Mouse (Mus musculus) stomach, embryonic 15.5 days (tissue): Measurements from ENCODE around the gene Atg4c. TPM values are rescaled to one million over a fixed set of nuclear protein-coding genes. Genes with fewer than 3 reads are reported as not detected.

Source experiments
- ATAC-seq: fragments of 200-750 bp; cut with Nextera tagmentation; 2 replicates; pipeline ENCODE4 v1.8.0; 2017; ENCODE audit warnings: low read depth, moderate number of reproducible peaks, moderate TSS enrichment; ENCODE audit not compliant: insufficient read depth, low FRiP score
- H3K27ac ChIP-seq: fragments of 300-500 bp; sonication (generic); 2 replicates; pipeline ENCODE4 v1.5.1; 2015; ENCODE audit warnings: mild to moderate bottlenecking, inconsistent platforms
- H3K27me3 ChIP-seq: fragments of 300-500 bp; sonication (generic); replicated peaks from 2 replicates; pipeline ENCODE4 v1.6.1; 2015; ENCODE audit warnings: inconsistent platforms
- H3K36me3 ChIP-seq: fragments of 300-500 bp; sonication (generic); 2 replicates; pipeline ENCODE4 v1.6.1; 2015; ENCODE audit warnings: inconsistent platforms
- H3K4me1 ChIP-seq: fragments of 300-500 bp; sonication (generic); 2 replicates; pipeline ENCODE4 v1.6.1; 2015; ENCODE audit warnings: inconsistent platforms
- H3K4me2 ChIP-seq: fragments of 300-500 bp; sonication (generic); 2 replicates; pipeline ENCODE4 v1.6.1; 2015; ENCODE audit warnings: mild to moderate bottlenecking, inconsistent platforms
- H3K4me3 ChIP-seq: fragments of 300-500 bp; sonication (generic); replicated peaks from 2 replicates; pipeline ENCODE4 v1.5.1; 2015; ENCODE audit warnings: inconsistent platforms
- H3K9ac ChIP-seq: fragments of 300-500 bp; sonication (generic); 2 replicates; pipeline ENCODE4 v1.6.1; 2015; ENCODE audit warnings: inconsistent platforms
- H3K9me3 ChIP-seq: fragments of 300-500 bp; sonication (generic); 2 replicates; pipeline ENCODE4 v1.6.1; 2016; ENCODE audit warnings: inconsistent platforms
- WGBS: fragments of 180-500 bp; shearing (Covaris S2); methylation state at CpG from one replicate; pipeline ENCODE4 v1.1.7; 2015; 5-methylcytosine and 5-hydroxymethylcytosine counted together
- polyA plus RNA-seq: library from polyadenylated mRNA; unstranded; fragments of >200 nt; fragmentation: Nextera tagmentation; extraction: Ambion mirVana; gene quantifications from 2 replicates; pipeline ENCODE4 v1.2.1, GENCODE M21; 2015

Gene Atg4c
- polyA plus RNA-seq, 1 experiment from 2014 or later = 12.5 TPM

DNA sequence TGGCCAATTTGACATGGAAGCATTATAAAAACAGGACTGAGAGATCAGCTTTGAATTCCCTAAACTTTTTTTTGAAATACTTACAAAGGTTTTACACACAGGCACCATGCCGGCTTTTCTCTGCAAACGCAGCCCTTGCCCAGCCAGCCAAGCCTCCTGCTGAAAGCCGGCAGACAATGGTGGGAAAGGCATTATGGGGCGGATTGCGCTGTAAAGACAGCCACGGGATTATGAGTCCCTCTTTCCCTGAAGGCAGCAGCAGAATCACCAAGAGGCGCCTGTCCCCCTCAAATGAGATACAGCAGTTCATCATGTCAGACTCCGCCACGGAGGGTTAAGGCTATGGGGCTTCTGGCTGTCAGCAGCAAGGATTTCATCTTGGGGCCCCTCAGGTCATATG is 79.1 kb downstream of the Atg4c start:
- H3K9me3 ChIP-seq = no peaks in the 10 kb centered on the region
- no peaks in the 10 kb centered on the region for H3K36me3 ChIP-seq
- WGBS = 72% methylated on average over 9 of the region's 9 CpGs
- H3K4me2 ChIP-seq = no peak overlapping the region
- no peaks in the 10 kb centered on the region for H3K4me1 ChIP-seq
- no peak overlapping the region for H3K9ac ChIP-seq
- no peaks in the 10 kb centered on the region for H3K27me3 ChIP-seq
- no peak for ATAC-seq
- no peak overlapping the region for H3K4me3 ChIP-seq
- H3K27ac ChIP-seq = no peak overlapping the region

DNA sequence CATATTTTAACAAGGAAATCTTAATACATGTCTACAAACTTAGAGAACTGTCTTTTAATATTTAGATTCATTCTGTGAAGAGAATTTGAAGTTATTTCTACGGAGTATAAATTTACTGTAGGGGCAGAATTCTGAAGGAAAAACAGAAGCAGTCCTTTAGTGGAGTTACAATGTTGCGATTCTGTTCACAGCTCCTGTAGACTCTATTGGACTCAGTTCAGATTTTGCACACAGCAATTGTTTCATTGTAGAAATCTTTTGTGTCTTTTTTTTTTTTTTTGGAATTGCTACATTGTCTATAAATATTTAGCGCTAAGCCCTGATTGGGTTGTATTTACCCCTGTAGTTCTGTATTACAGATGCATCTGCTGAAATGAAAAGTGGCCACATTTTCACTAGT is 79.7 kb downstream of the Atg4c start:
- ATAC-seq = no peak
- Histone ChIP-seq H3K27me3 (no peaks in the 10 kb centered on the region), H3K4me1 (no peaks in the 10 kb centered on the region), H3K9ac (no peak overlapping the region), H3K36me3 (no peaks in the 10 kb centered on the region), H3K27ac (no peak overlapping the region), H3K4me2 (no peak overlapping the region), H3K4me3 (no peak overlapping the region), H3K9me3 (no peaks in the 10 kb centered on the region)
- WGBS = 92% methylated on average over 3 of the region's 3 CpGs

GRCm38 (mm10) chr4:99273979-99274378 is 80.2 kb downstream of the Atg4c start:
- H3K27me3 ChIP-seq = no peaks in the 10 kb centered on the region

GRCm38 (mm10) chr4:99278876-99279275 is 85.1 kb downstream of the Atg4c start:
- Histone ChIP-seq H3K4me1 (no peaks in the 10 kb centered on the region), H3K9ac (no peak overlapping the region), H3K4me3 (no peak overlapping the region), H3K27ac (no peak overlapping the region), H3K4me2 (no peak overlapping the region), H3K27me3 (no peaks in the 10 kb centered on the region), H3K36me3 (no peaks in the 10 kb centered on the region), H3K9me3 (no peaks in the 10 kb centered on the region)
- ATAC-seq = no peak
- WGBS = 73% methylated on average over 7 of the region's 7 CpGs

More at GRCm38 (mm10) chr4:99273979-99274378, 80.2 kb downstream of the Atg4c start:
- Histone ChIP-seq H3K4me2 (no peak overlapping the region), H3K4me1 (no peaks in the 10 kb centered on the region), H3K9ac (no peak overlapping the region), H3K27ac (no peak overlapping the region), H3K9me3 (no peaks in the 10 kb centered on the region), H3K4me3 (no peak overlapping the region), H3K36me3 (no peaks in the 10 kb centered on the region)
- ATAC-seq = no peak
- 72% methylated on average over 7 of the region's 7 CpGs for WGBS

- Histone ChIP-seq H3K4me2 (no peak overlapping the region), H3K9ac (no peak overlapping the region), H3K36me3 (no peaks in the 10 kb centered on the region), H3K9me3 (no peaks in the 10 kb centered on the region), H3K4me1 (no peaks in the 10 kb centered on the region), H3K27me3 (no peaks in the 10 kb centered on the region), H3K4me3 (no peak overlapping the region), H3K27ac (no peak overlapping the region)
- 81% methylated on average over 7 of the region's 7 CpGs for WGBS
- no peak for ATAC-seq
Measured at GRCm38 (mm10) chr4:99281711-99282110, 88.0 kb downstream of the Atg4c start.

DNA sequence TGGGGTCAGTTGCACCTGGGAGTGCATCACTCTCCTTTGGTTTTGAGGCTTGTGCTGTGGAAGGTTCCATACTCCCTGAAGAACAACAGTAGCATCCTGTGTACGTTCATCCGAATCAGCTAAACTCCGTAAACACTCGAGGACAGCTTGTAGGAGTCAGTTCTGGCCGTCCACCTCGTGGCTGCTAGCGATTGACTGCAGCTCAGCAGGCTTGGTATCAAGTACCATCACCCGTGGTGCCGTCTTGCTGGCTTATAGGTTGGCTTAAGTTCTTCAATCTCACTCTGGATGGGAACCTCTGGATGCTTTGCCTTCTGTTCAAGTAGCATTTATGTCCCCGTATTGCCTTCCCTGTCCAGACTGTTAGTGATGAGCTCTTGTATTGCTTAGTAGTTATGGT is 95.6 kb downstream of the Atg4c start:
- no peak for ATAC-seq
- WGBS = 84% methylated on average over 10 of the region's 10 CpGs
- no peaks in the 10 kb centered on the region for H3K27me3 ChIP-seq
- no peak overlapping the region for H3K4me3 ChIP-seq
- H3K9ac ChIP-seq = no peak overlapping the region
- no peak overlapping the region for H3K4me2 ChIP-seq
- H3K27ac ChIP-seq = no peak overlapping the region
- H3K4me1 ChIP-seq = no peaks in the 10 kb centered on the region
- no peaks in the 10 kb centered on the region for H3K9me3 ChIP-seq
- no peaks in the 10 kb centered on the region for H3K36me3 ChIP-seq

GRCm38 (mm10) chr4:99298676-99299075 is 104.9 kb downstream of the Atg4c start:
- Histone ChIP-seq H3K4me1 (no peaks in the 10 kb centered on the region), H3K27me3 (no peaks in the 10 kb centered on the region), H3K36me3 (no peaks in the 10 kb centered on the region), H3K9me3 (no peaks in the 10 kb centered on the region), H3K4me3 (no peak overlapping the region), H3K27ac (no peak overlapping the region), H3K4me2 (no peak overlapping the region), H3K9ac (no peak overlapping the region)
- WGBS = 19% methylated on average over 4 of the region's 4 CpGs
- no peak for ATAC-seq

DNA sequence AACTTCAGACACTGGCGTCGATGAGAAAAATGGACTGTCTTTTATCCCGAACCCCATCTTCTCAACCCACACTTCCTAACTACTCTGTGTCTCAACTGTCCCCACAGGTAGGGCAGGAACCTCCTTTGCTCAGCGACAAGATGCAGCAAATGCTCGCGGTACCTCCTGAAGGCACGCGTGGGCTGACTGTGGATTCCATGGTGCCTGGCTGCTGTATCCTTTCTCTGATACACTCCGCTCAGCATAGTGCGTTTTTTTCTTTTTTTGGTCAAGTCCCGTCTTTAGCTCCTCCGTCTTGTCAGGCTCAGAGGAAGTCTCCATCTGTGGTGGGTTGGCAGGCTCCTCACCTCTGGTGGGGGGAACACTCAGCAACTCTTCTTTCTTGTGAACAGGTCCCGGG is 111.1 kb downstream of the Atg4c start:
- H3K36me3 ChIP-seq = no peaks in the 10 kb centered on the region
- ATAC-seq = no peak
- H3K4me2 ChIP-seq = no peak overlapping the region
- 88% methylated on average over 13 of the region's 13 CpGs for WGBS
- H3K4me3 ChIP-seq = no peak overlapping the region
- no peak overlapping the region for H3K27ac ChIP-seq
- H3K4me1 ChIP-seq = no peaks in the 10 kb centered on the region
- H3K27me3 ChIP-seq = no peaks in the 10 kb centered on the region
- no peaks in the 10 kb centered on the region for H3K9me3 ChIP-seq
- no peak overlapping the region for H3K9ac ChIP-seq

Other genes starting within 250 kb of the Atg4c start
- 3.3 and 11.0 TPM in 2 replicates for gene Angptl3, start 163.0 kb upstream of the Atg4c start, polyA plus RNA-seq
- 41.7 and 48.8 TPM in 2 replicates for gene Dock7, start 73.0 kb upstream of the Atg4c start, polyA plus RNA-seq
- 0.13 and 0.35 TPM in 2 replicates for gene Gm12689, start 102.0 kb downstream of the Atg4c start, polyA plus RNA-seq